Mouse (Mus musculus) CH12.LX (cell line): ENCODE measurements around the gene Fam20c. TPM values are rescaled to one million over a fixed set of nuclear protein-coding genes. Genes with fewer than 3 reads are reported as not detected.

Source experiments
- DNase-seq: peaks from one replicate; pipeline ENCODE4 v3.0.0-alpha.2; 2013; ENCODE audit errors: extremely low read depth
- H3K27ac ChIP-seq: 2 replicates; pipeline ENCODE4 v1.5.1; 2012; ENCODE audit warnings: low read depth, mild to moderate bottlenecking, control low read depth, moderate library complexity; ENCODE audit not compliant: insufficient read depth
- H3K27me3 ChIP-seq: replicated peaks from 2 replicates; pipeline ENCODE3; 2012; ENCODE audit warnings: inconsistent platforms
- H3K36me3 ChIP-seq, 2 experiments: replicated peaks in 1 of 2; 2 replicates each; pipeline versions ENCODE3 to v1.6.1; 2012; ENCODE audit warnings: inconsistent platforms in 1 of 2, low read length in 1 of 2, mild to moderate bottlenecking in 1 of 2, mixed read lengths in 1 of 2, moderate library complexity in 1 of 2; ENCODE audit not compliant: control insufficient read depth in 1 of 2, insufficient read depth in 1 of 2
- H3K4me1 ChIP-seq, 2 experiments: 2 replicates each; pipeline ENCODE4 v1.6.1; 2012; ENCODE audit warnings: inconsistent platforms in 1 of 2, moderate library complexity in 1 of 2; ENCODE audit not compliant: insufficient read depth in 2 of 2, control insufficient read depth in 1 of 2
- H3K4me2 ChIP-seq: 2 replicates; pipeline ENCODE4 v1.6.1; 2012; ENCODE audit warnings: low read depth, mild to moderate bottlenecking, control low read depth; ENCODE audit not compliant: poor library complexity, insufficient read depth, severe bottlenecking
- H3K4me3 ChIP-seq, 3 experiments: fragments of 150-350 bp in 1 of 3; sonication (generic) in 1 of 3; replicated peaks in 1 of 3; 2 replicates each; pipeline versions ENCODE3 to v1.5.1; 2011 to 2012; ENCODE audit warnings: low read depth in 2 of 3, low read length in 2 of 3, mild to moderate bottlenecking in 2 of 3, moderate library complexity in 2 of 3, control low read depth in 1 of 3, improper control_type of control experiment in 1 of 3, inconsistent platforms in 1 of 3, mixed read lengths in 1 of 3; ENCODE audit not compliant: poor library complexity in 1 of 3
- H3K79me2 ChIP-seq: replicated peaks from 2 replicates; pipeline ENCODE4 v1.6.1; 2012; ENCODE audit warnings: mild to moderate bottlenecking, moderate library complexity; ENCODE audit not compliant: control insufficient read depth, poor library complexity, insufficient read depth, severe bottlenecking; ENCODE audit errors: extremely low read depth
- H3K9ac ChIP-seq: 2 replicates; pipeline ENCODE4 v1.6.1; 2012; ENCODE audit warnings: low read depth, mild to moderate bottlenecking, control low read depth, moderate library complexity; ENCODE audit not compliant: insufficient read depth
- H3K9me3 ChIP-seq: replicated peaks from 2 replicates; pipeline ENCODE3; 2012; ENCODE audit warnings: low read length, inconsistent platforms, mixed read lengths
- BHLHE40 ChIP-seq: IDR thresholded peaks from 2 replicates; pipeline ENCODE4 v1.6.1; 2011; ENCODE audit warnings: mild to moderate bottlenecking, low read depth, low read length, improper control_type of control experiment
- CHD1 ChIP-seq: IDR thresholded peaks from 2 replicates; pipeline ENCODE4 v1.6.1; 2012; ENCODE audit warnings: low read depth, low read length, improper control_type of control experiment, inconsistent platforms
- CTCF ChIP-seq, 2 experiments: IDR thresholded peaks in 1 of 2; conservative IDR thresholded peaks in 1 of 2; 2 replicates each; pipeline ENCODE4 v1.5.1; 2011 to 2012; ENCODE audit warnings: low read depth in 2 of 2, low read length in 2 of 2, improper control_type of control experiment in 1 of 2, inconsistent platforms in 1 of 2, mild to moderate bottlenecking in 1 of 2, moderate library complexity in 1 of 2
- EP300 ChIP-seq: IDR thresholded peaks from 2 replicates; pipeline ENCODE4 v1.6.1; 2011; ENCODE audit warnings: low read length, improper control_type of control experiment
- ETS1 ChIP-seq: conservative IDR thresholded peaks from 2 replicates; pipeline ENCODE4 v1.6.1; 2012; ENCODE audit warnings: low read depth, mild to moderate bottlenecking, inconsistent platforms, low read length, improper control_type of control experiment, moderate library complexity
- JUN ChIP-seq: IDR thresholded peaks from 2 replicates; pipeline ENCODE4 v1.6.1; 2011; ENCODE audit warnings: low read depth, mild to moderate bottlenecking, low read length, improper control_type of control experiment, moderate library complexity; ENCODE audit not compliant: insufficient read depth
- JUND ChIP-seq: conservative IDR thresholded peaks from 2 replicates; pipeline ENCODE4 v1.6.1; 2011; ENCODE audit warnings: low read depth, low read length, improper control_type of control experiment
- MAX ChIP-seq: IDR thresholded peaks from 2 replicates; pipeline ENCODE4 v1.6.1; 2011; ENCODE audit warnings: low read length, improper control_type of control experiment
- MXI1 ChIP-seq: IDR thresholded peaks from 2 replicates; pipeline ENCODE4 v1.6.1; 2011; ENCODE audit warnings: mild to moderate bottlenecking, low read depth, low read length, improper control_type of control experiment
- NELFE ChIP-seq: IDR thresholded peaks from 2 replicates; pipeline ENCODE4 v1.6.1; 2011; ENCODE audit warnings: low read depth, low read length, improper control_type of control experiment
- POLR2AphosphoS2 ChIP-seq: IDR thresholded peaks from 2 replicates; pipeline ENCODE4 v1.6.1; 2011; ENCODE audit warnings: low read depth, low read length, improper control_type of control experiment
- RCOR1 ChIP-seq: conservative IDR thresholded peaks from 2 replicates; pipeline ENCODE4 v1.6.1; 2012; ENCODE audit warnings: low read depth, mild to moderate bottlenecking, inconsistent platforms, low read length, improper control_type of control experiment
- SMC3 ChIP-seq: IDR thresholded peaks from 2 replicates; pipeline ENCODE4 v1.6.1; 2011; ENCODE audit warnings: low read depth, low read length, improper control_type of control experiment
- USF1 ChIP-seq: IDR thresholded peaks from 2 replicates; pipeline ENCODE4 v1.6.1; 2014; ENCODE audit warnings: low read depth, mild to moderate bottlenecking, inconsistent platforms, low read length, improper control_type of control experiment
- ZKSCAN1 ChIP-seq: IDR thresholded peaks from 2 replicates; pipeline ENCODE4 v1.6.1; 2012; ENCODE audit warnings: low read depth, inconsistent platforms, low read length, improper control_type of control experiment, borderline replicate concordance
- ZNF384 ChIP-seq: IDR thresholded peaks from 2 replicates; pipeline ENCODE4 v1.6.1; 2012; ENCODE audit warnings: low read depth, low read length, improper control_type of control experiment, inconsistent platforms
- dilution Hi-C: fragments of 300-500 bp; cut with MboI; formaldehyde crosslinking; loops from 2 replicates; pipeline ENCODE4 v1.14.3; 2020; ENCODE audit warnings: low sequenced_read_pairs; ENCODE audit not compliant: extremely low pct_unique_long_range_greater_than_20kb, extremely low pct_ligation_motif_present
- in situ Hi-C: fragments of 300-500 bp; cut with MboI; formaldehyde crosslinking; loops from 3 replicates; pipeline ENCODE4 v1.14.3; 2019; ENCODE audit warnings: low sequenced_read_pairs, low pct_ligation_motif_present, low pct_unique_long_range_greater_than_20kb, mixed read lengths
- polyA plus RNA-seq: library from polyadenylated mRNA; unstranded; fragments of >175 nt; gene quantifications from 2 replicates; pipeline ENCODE4 v1.2.1, GENCODE M21; 2012; ENCODE audit warnings: low read depth; ENCODE audit not compliant: insufficient read length
- total RNA-seq, 2 experiments: library from RNA; depleted of rRNA; stranded (reverse); fragments of 300-350 nt in 1 of 2; fragments of >200 nt in 1 of 2; gene quantifications; 2 replicates each; pipeline ENCODE4 v1.2.3; 2012 to 2014

Fam20c gene
- total and polyA plus RNA-seq, 3 experiments, result 0.13 to 0.84 (median 0.15) TPM

- H3K9me3 ChIP-seq, result peaks cover 4% of the 10 kb centered on the region
- H3K27me3 ChIP-seq, result peaks cover 8% of the 10 kb centered on the region
- no peak overlapping the region for H3K27ac ChIP-seq
- no peak for DNase-seq
- TF ChIP-seq NELFE (no peak), ETS1 (no peak), JUND (no peak), MAX (no peak), JUN (no peak), EP300 (no peak), SMC3 (no peak), CTCF (conservative IDR thresholded peaks at IDR 0.05 in 1 of 2, IDR thresholded peaks at IDR 0.05 in 1 of 2; ENCODE audit: low read depth in 2 of 2, low read length in 2 of 2) (no peak)
- dilution Hi-C loops (no loop called here), in situ Hi-C loops (no loop called here)
- H3K4me2 ChIP-seq, result no peak overlapping the region
- no peaks in the 10 kb centered on the region for H3K36me3 ChIP-seq
- no peak overlapping the region for H3K9ac ChIP-seq
- H3K4me3 ChIP-seq, result no peak overlapping the region
- no peaks in the 10 kb centered on the region for H3K79me2 ChIP-seq
- no peaks in the 10 kb centered on the region for H3K4me1 ChIP-seq
These were observed 36.7 kb downstream of the Fam20c start for GRCm38 (mm10) chr5:138790954-138791480.

- Histone ChIP-seq H3K4me3 (no peak overlapping the region), H3K36me3 (no peaks in the 10 kb centered on the region), H3K4me2 (no peak overlapping the region), H3K9ac (no peak overlapping the region), H3K27ac (no peak overlapping the region), H3K4me1 (no peaks in the 10 kb centered on the region), H3K9me3 (no peaks in the 10 kb centered on the region), H3K27me3 (peaks cover 4% of the 10 kb centered on the region), H3K79me2 (no peaks in the 10 kb centered on the region)
- in situ Hi-C loops, result loop anchor here (5.0 kb wide), 1 partner anchor 39 kb away; no protein-coding TSS in a partner anchor
- dilution Hi-C loops, result no loop called here
- TF ChIP-seq ZKSCAN1 (no peak), MAX (no peak), RCOR1 (no peak), ZNF384 (no peak), MXI1 (no peak), BHLHE40 (no peak), USF1 (no peak), CHD1 (no peak), POLR2AphosphoS2 (no peak)
- DNase-seq, result no peak
These were observed 47.3 kb downstream of the Fam20c start for GRCm38 (mm10) chr5:138801588-138802116.
